Mouse (Mus musculus) thymus, adult 2 months (tissue): ENCODE data around the gene Tlr13.

Experiments
- CTCF ChIP-seq: fragments of 200-500 bp; IDR thresholded peaks from 2 replicates; pipeline ENCODE4 v1.5.1; 2012; ENCODE audit warnings: mild to moderate bottlenecking, control low read depth, low read length, moderate library complexity, borderline replicate concordance; ENCODE audit not compliant: control insufficient read depth, poor library complexity, insufficient read depth; ENCODE audit errors: extremely low read depth
- POLR2A ChIP-seq: fragments of 200-500 bp; IDR thresholded peaks from 2 replicates; pipeline ENCODE4 v1.6.1; 2012; ENCODE audit warnings: mild to moderate bottlenecking, low read length, control low read depth, moderate library complexity; ENCODE audit not compliant: control insufficient read depth, poor library complexity, insufficient read depth; ENCODE audit errors: extremely low read depth

DNA sequence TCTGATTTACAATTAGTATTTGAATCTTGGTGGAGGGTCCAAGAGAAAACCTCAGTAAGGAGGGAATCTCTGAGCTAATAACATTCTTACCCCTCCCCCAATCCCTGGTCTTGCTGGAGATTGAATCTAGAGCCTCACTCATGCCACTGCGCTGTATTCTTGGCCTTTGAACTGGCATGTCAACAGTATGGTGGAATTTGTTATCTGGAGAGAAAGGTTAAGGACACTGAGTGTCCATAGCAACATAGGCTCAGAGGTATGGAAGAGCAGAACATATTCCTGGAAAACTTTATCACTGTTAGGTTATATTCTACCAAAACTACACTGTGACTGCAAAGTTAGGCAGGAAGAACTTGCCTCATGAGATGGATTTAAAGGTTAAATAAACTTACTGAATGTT is 28.3 kb upstream of the Tlr13 start:
- TF ChIP-seq CTCF: no peak
- TF ChIP-seq POLR2A: no peak
